Mouse (Mus musculus): ENCODE data around the gene Lsm12. TPM values are rescaled to one million over a fixed set of nuclear protein-coding genes. Genes with fewer than 3 reads are reported as not detected.

The Lsm12 gene
- total RNA-seq (2023) = 51.5 TPM

DNA sequence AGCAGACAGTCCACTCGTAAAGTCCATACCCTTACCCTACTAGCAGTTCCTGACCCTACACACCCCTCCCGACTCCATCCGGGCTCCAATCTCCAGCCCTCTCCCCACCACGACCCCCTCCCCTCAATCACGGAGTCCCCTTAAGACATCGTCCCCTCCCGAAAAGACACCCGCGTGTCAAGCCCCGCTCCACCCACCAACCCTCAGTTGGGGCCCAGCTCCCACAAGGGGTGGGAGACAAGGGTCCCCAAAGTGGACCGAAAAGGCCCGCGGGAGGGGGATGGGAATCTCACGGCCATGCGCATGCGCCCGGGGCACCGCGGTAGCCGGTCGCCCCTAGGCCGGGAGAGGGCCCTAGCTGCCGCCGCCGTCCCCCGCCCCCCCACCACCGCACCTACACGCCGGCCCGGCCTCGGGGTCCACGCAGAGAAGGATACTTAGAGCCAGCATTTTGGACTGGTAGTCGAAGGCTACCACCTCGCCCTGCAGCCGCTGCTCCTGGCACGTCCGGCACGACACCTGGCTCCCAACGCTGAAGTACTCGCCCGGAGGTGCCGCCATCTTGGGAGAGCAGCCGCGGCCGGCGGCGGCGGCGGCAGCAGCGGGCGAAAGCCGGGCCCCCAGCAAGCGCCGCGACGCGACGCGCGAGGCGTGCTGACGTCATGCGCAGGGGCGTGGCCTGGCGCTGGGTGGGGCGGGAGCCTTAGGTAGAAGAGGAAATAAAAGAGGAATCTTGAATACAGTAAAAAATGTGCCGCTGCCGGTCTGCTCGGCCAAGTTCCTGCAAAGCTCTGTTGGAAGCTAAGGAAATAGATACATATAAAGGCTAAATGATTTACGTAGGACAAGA is at the start of gene Lsm12:
TSS of gene Lsm12 (minus strand) at position 651 of the 850 bp plus-strand sequence.

DNA sequence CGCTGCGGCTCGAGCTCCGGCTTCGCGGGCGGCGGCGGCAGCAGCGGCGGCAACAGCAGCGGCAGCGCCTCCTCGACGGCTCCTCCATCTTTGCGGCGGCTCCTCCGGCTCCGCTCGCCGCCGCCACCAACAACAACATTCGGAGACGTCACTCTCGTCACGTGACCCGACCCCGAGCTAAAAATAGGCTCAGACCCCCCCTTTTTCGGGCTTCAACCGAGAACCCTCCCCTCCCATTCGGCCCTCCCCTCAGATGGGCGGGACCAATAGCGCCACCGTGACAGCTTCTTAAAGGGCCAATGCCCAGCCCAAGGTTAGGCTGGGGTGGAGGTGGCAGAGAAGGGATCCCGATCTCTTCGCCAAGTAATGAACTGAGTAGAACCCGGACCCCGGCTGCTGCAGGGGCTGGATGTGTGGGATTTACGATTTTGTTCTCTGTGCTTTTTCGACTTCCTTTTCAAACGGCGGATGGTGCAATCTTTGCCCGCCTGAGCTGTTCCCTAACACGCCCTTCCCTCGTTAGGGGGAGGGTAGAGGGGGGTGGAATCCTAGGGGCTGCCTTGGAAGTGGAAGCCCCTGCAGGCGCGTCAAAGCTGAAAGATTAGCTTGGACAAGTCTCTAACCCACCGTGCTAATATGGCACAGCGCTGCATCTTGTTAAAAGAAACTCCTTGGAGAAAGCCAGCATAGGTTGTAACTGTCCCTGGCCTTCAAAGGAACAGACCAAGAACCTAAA is 45.1 kb upstream of the Lsm12 start, which contains the start of gene Hdac5:
TSS of gene Hdac5 (minus strand) at position 161 of the 736 bp plus-strand sequence.

DNA sequence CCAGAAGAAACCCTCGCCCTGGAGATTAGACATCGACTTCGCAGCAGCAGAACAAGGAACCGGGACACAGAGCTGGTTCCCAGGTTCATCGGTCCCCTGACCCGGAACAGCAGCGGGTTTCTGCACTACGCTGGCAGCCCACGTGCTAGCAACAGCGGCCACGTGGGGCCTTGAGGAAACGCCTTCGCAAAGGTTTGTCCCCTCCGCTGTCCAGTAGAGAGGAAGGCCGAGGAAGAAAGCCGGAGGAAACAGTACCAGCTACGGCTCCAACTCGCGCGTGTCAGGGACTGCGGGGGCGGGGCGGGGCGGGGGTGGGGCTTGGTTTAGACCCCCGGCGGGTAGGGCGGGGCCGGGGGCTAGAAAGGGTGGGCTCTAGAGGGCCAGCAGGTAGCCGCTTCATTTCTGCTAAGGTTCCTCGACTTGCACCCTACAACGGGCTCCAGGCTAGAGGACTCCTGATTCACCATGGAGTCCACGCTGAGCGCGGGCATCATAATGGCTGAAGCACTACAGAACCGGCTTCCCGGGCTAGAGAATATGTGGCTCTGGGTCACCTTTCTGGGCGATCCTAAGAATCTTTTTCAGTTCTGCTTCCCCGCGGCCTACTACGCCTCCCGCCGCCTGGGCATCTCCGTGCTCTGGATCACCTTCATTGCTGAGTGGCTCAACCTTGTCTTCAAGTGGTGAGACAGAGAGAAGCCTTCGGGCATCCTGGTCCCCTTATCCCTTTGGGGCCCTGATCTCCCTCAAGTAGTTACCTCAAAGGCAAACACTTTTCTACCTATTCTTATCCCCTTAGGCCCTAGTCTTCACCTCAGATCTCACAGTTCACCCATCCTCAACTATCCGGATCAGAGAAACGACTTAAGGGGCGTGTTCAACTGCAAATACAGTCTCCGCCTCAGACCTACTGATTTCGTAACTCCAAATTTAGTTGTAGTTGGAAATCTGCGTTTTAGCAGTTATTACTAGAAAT is 4.7 kb upstream of the Lsm12 start, which contains the start of gene G6pc3:
TSS of gene G6pc3 (plus strand) at position 160 of the 976 bp plus-strand sequence.

DNA sequence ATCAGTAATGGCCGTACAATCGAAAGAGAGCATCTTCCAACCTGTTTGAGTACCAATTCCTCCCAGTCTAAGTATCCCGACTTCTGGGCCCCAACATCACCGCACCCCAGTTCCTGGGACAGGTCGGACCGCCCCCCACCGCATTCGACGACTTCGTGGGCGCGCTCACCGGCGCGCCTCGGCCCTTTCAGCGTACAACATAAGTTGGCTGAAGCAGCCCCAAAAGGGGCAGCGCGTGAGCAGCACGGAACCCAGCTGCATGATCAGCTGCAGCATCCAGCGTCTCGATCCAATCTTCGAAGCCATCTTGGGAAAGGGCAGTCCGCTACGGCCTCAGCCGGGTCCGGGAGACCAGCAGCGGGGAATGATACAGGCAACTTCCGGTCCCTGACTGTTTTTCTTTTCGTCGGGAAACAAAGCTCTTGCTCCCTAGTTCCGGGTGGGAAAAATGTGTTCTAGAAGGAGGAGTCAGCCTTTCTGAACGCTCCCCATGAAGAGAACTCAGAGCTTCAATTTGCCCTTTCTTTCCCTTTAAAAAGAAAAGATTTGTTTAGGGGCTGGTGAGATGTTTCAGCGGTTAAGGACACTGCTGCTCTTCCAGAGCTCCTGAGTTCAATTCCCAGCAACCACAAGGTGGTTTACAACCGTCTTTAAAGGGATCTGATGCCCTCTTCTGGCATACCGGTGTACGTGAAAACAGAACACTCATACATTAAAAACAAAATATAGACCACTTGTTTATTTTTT is 28.9 kb downstream of the Lsm12 start, which contains the start of gene Tmem101:
TSS of gene Tmem101 (minus strand) at position 366 of the 747 bp plus-strand sequence.

DNA sequence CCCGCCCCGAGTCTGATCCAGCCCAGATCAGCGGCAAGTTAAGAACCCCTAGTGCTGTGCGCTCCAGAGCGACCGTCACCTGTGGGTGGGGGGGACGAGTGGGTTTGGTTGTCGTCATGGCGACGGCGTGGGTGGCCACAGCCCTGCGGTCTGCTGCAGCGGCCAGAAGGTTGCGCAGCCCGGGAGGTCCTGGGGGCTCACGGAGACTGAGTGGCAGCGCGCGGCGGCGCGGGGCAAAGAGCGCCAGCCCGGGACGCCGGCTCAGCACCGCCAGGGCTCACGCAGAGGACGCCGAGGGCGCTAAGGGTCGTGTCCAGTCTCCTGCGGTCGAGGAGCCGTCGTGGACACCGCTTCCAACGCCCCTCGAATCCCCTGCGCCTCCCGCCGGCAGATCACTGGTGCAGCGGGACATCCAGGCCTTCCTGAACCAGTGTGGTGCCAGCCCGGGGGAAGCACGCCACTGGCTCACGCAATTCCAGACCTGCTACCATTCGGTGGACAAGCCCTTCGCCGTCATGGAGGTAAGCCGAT is 39.6 kb downstream of the Lsm12 start, which contains the start of gene Nags:
TSS of gene Nags (plus strand) at position 43 of the 531 bp plus-strand sequence.

Other genes starting within 250 kb of the Lsm12 start
- not detected for gene Sost, start 218.3 kb downstream of the Lsm12 start, total RNA-seq (2023)
- gene Cfap97d1, start 201.0 kb downstream of the Lsm12 start, total RNA-seq (2023) = not detected
- 6.2 TPM for gene Dusp3, start 198.3 kb downstream of the Lsm12 start, total RNA-seq (2023)
- gene Mpp3, start 156.8 kb downstream of the Lsm12 start, total RNA-seq (2023) = not detected
- gene Cd300lg, start 143.8 kb downstream of the Lsm12 start, total RNA-seq (2023) = not detected
- 2.3 TPM for gene Mpp2, start 96.8 kb downstream of the Lsm12 start, total RNA-seq (2023)
- not detected for gene Ppy, start 84.0 kb downstream of the Lsm12 start, total RNA-seq (2023)
- not detected for gene Pyy, start 77.5 kb downstream of the Lsm12 start, total RNA-seq (2023)
- not detected for gene Nags, start 39.8 kb downstream of the Lsm12 start, total RNA-seq (2023)
- 4.0 TPM for gene Tmem101, start 28.9 kb downstream of the Lsm12 start, total RNA-seq (2023)
- gene G6pc3, start 4.3 kb upstream of the Lsm12 start, total RNA-seq (2023) = 31.9 TPM
- gene Hdac5, start 44.9 kb upstream of the Lsm12 start, total RNA-seq (2023) = 155 TPM
- gene BC030867, start 63.6 kb upstream of the Lsm12 start, total RNA-seq (2023) = not detected
- not detected for gene Asb16, start 83.4 kb upstream of the Lsm12 start, total RNA-seq (2023)
- gene Tmub2, start 99.6 kb upstream of the Lsm12 start, total RNA-seq (2023) = 42.0 TPM
- gene Atxn7l3, start 111.3 kb upstream of the Lsm12 start, total RNA-seq (2023) = 74.1 TPM
- 114 TPM for gene Ubtf, start 134.4 kb upstream of the Lsm12 start, total RNA-seq (2023)
- gene Slc4a1, start 180.9 kb upstream of the Lsm12 start, total RNA-seq (2023) = 12.5 TPM
- 4.6 TPM for gene Rundc3a, start 208.1 kb upstream of the Lsm12 start, total RNA-seq (2023)
- 32.5 TPM for gene Slc25a39, start 222.7 kb upstream of the Lsm12 start, total RNA-seq (2023)
- 19.6 TPM for gene Grn, start 245.0 kb upstream of the Lsm12 start, total RNA-seq (2023)

Measured in CD4-positive naive resting alpha-beta T cell, adult 76 days (primary cell).